Comparison of ENCODE assay signal across 9 mouse cellular contexts in the genomic region with DNA sequence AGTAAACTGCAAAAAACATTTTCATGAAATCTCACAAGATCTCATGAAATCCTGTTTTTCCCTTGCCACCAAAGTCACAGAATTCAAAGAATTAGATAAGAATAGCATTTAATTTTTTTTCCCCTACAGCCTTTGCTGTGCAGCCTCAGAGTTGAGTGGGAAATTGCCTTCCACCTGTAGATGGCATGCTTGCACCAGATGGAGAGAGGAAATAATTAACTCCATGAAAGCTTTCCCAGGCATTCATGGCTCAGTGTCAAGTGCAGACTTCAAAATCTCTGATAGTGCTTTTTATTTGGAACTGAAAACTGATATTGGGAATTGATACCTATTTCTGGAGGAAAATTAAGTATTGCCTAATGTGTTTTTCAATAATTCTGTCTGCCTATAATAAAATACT.
A peak's percentile ranks its signal among the peaks of the same experiment; 100 is the strongest.
DNase-seq lines count a peak whose midpoint lies in the region; ATAC-seq and TF ChIP-seq lines count a peak whose summit lies in the region.
"Had no signal": no experiment of that assay in that cellular context is flagged by ENCODE, and none has a peak within 500 bp of the region (broad histone marks: within the 10 kb centered on the region; RNA-seq: fewer than 3 reads in every experiment).

No protein-coding gene starts in this region.

- peak; percentile 32 for TF ChIP-seq CTCF in gastrocnemius, adult 2 months (IDR thresholded peaks at IDR 0.05)

- H3K36me3 ChIP-seq in neural tube, embryonic 11.5 days (ENCODE audit: control insufficient read depth, insufficient read depth, low read length), result no peaks in the 10 kb centered on the region
- H3K36me3 ChIP-seq in kidney, embryonic 14.5 days (ENCODE audit: control insufficient read depth, insufficient read depth, low read length), result no peaks in the 10 kb centered on the region

- no peak overlapping the region for H3K9ac ChIP-seq in neural tube, embryonic 11.5 days (ENCODE audit: low read length)
- no peak overlapping the region for H3K9ac ChIP-seq in kidney, embryonic 14.5 days (ENCODE audit: low read depth, low read length)

- H3K9me3 ChIP-seq in neural tube, embryonic 11.5 days (ENCODE audit: control insufficient read depth, low read length), result no peaks in the 10 kb centered on the region
- H3K9me3 ChIP-seq in kidney, embryonic 14.5 days (ENCODE audit: control insufficient read depth, low read length), result no peaks in the 10 kb centered on the region

- H3K4me2 ChIP-seq in neural tube, embryonic 11.5 days (ENCODE audit: low read depth), result no peak overlapping the region
- H3K4me2 ChIP-seq in kidney, embryonic 14.5 days (replicated peaks; ENCODE audit: low read depth, low read length), result no peak overlapping the region

- intact Hi-C loops in gastrocnemius, adult 2 months (cut with DNase I), result no loop called here
- intact Hi-C loops in gastrocnemius, postnatal 14 days (cut with DNase I; ENCODE audit: low total_unique reads), result no loop called here

- H3K4me3 ChIP-seq in gastrocnemius, adult 2 months, result no peak overlapping the region
- no peak overlapping the region for H3K4me3 ChIP-seq in neural tube, embryonic 11.5 days (ENCODE audit: low read depth, low read length)
- no peak overlapping the region for H3K4me3 ChIP-seq in kidney, embryonic 14.5 days (ENCODE audit: low read length)

- no peak for ATAC-seq in neural tube, embryonic 11.5 days (ENCODE audit: insufficient read depth, low FRiP score, low TSS enrichment)
- peak; percentile 57; the same call in 1 of the 2 replicates for ATAC-seq in kidney, embryonic 14.5 days (ENCODE audit: low FRiP score, low TSS enrichment)

- no peaks in the 10 kb centered on the region for H3K27me3 ChIP-seq in neural tube, embryonic 11.5 days (ENCODE audit: control insufficient read depth, insufficient read depth, low read length)
- no peaks in the 10 kb centered on the region for H3K27me3 ChIP-seq in kidney, embryonic 14.5 days (ENCODE audit: control insufficient read depth, insufficient read depth, low read length)

- no peak overlapping the region for H3K27ac ChIP-seq in gastrocnemius, adult 2 months
- H3K27ac ChIP-seq in neural tube, embryonic 11.5 days (ENCODE audit: low read depth, low read length), result no peak overlapping the region
- H3K27ac ChIP-seq in kidney, embryonic 14.5 days (ENCODE audit: low read depth, low read length), result no peak overlapping the region

- no peak for DNase-seq in gastrocnemius, adult 2 months
- DNase-seq in gastrocnemius, postnatal 14 days, result no peak
- DNase-seq in neural tube, embryonic 11.5 days (ENCODE audit: low spot score), result peak; percentile 35
- DNase-seq in neural tube, embryonic 10.5 days (ENCODE audit: extremely low spot score, low spot score), result no peak
- peak; percentile 29 for DNase-seq in right cerebral cortex, postnatal 4 days
- no peak for DNase-seq in adrenal gland, adult 8-10 months
- no peak for DNase-seq in thymus, postnatal 4 days
- DNase-seq: cerebellum, postnatal 36 days had no signal

- H3K4me1 ChIP-seq in neural tube, embryonic 11.5 days (ENCODE audit: control insufficient read depth, insufficient read depth, low read length), result no peaks in the 10 kb centered on the region
- no peaks in the 10 kb centered on the region for H3K4me1 ChIP-seq in kidney, embryonic 14.5 days (ENCODE audit: control insufficient read depth, insufficient read depth, low read length)

Comparison
In these comparisons a context has a peak if more than half of its experiments do, and no peak if none do; other contexts are left out.
1. DNase-seq: peak in neural tube, embryonic 11.5 days (single experiment) and right cerebral cortex, postnatal 4 days (single experiment); none in gastrocnemius, adult 2 months (single experiment), gastrocnemius, postnatal 14 days (single experiment), neural tube, embryonic 10.5 days (single experiment), adrenal gland, adult 8-10 months (single experiment) and thymus, postnatal 4 days (single experiment).